15 mouse cellular contexts compared by ENCODE assay signal in genomic region chr13:101994779-101995178, GRCm38 (mm10).
DNase-seq lines count a peak whose midpoint lies in the region; ATAC-seq and TF ChIP-seq lines count a peak whose summit lies in the region.
"Had no signal": no experiment of that assay in that cellular context is flagged by ENCODE, and none has a peak within 500 bp of the region (broad histone marks: within the 10 kb centered on the region; RNA-seq: fewer than 3 reads in every experiment).

No protein-coding gene starts in this region.

- H3K79me2 ChIP-seq in heart, adult 2 months (replicated peaks; ENCODE audit: control insufficient read depth, insufficient read depth, low read length): no peaks in the 10 kb centered on the region

- no peak for TF ChIP-seq CTCF in heart, adult 2 months (IDR thresholded peaks at IDR 0.05)

- H3K4me1 ChIP-seq in heart, adult 2 months (ENCODE audit: control insufficient read depth, insufficient read depth, low read length): peaks cover 11% of the 10 kb centered on the region
- 0 out of 2 replicates have a peak, but pooled peaks cover 4% of the 10 kb centered on the region for H3K4me1 ChIP-seq in heart, embryonic 11.5 days (ENCODE audit: control insufficient read depth, insufficient read depth, low read length)
- H3K4me1 ChIP-seq in hindbrain, embryonic 14.5 days (replicated peaks; ENCODE audit: control insufficient read depth, insufficient read depth, low read length): no peaks in the 10 kb centered on the region
- H3K4me1 ChIP-seq: liver, embryonic 13.5 days; midbrain, embryonic 12.5 days had no signal

- peak overlapping the region; percentile 80 for H3K27ac ChIP-seq in heart, adult 2 months
- H3K27ac ChIP-seq in heart, embryonic 11.5 days (ENCODE audit: low read depth, low read length): no peak overlapping the region
- no peak overlapping the region for H3K27ac ChIP-seq in hindbrain, embryonic 14.5 days
- H3K27ac ChIP-seq: heart, embryonic 13.5 days; liver, embryonic 13.5 days; midbrain, embryonic 12.5 days; stomach, postnatal 0 days had no signal

- peak; percentile 95 for TF ChIP-seq EP300 in heart, adult 2 months (IDR thresholded peaks at IDR 0.05; ENCODE audit: insufficient read depth, low read depth, low read length)

- H3K9ac ChIP-seq in heart, adult 2 months (ENCODE audit: low read depth, low read length): no peak overlapping the region
- H3K9ac ChIP-seq in heart, embryonic 11.5 days (ENCODE audit: low read depth, low read length): no peak overlapping the region
- H3K9ac ChIP-seq in hindbrain, embryonic 14.5 days: no peak overlapping the region
- H3K9ac ChIP-seq: forebrain, postnatal 0 days; heart, embryonic 13.5 days; liver, embryonic 13.5 days; midbrain, embryonic 12.5 days had no signal

- no peak for ATAC-seq in heart, embryonic 11.5 days (replicated peaks; ENCODE audit: insufficient number of reproducible peaks, low FRiP score, low TSS enrichment)
- ATAC-seq in hindbrain, embryonic 14.5 days (ENCODE audit: low FRiP score): no peak
- ATAC-seq: forebrain, postnatal 0 days had no signal

- intact Hi-C loops in heart, adult 2 months (cut with DNase I): loop anchor here (5.0 kb wide), 4 partner anchors 43 to 328 kb away; partner anchors contain the start of gene Pik3r1

- no peak overlapping the region for H3K4me2 ChIP-seq in heart, embryonic 11.5 days
- no peak overlapping the region for H3K4me2 ChIP-seq in hindbrain, embryonic 14.5 days (replicated peaks)
- H3K4me2 ChIP-seq: heart, embryonic 13.5 days; liver, embryonic 13.5 days; midbrain, embryonic 12.5 days had no signal

- no peak overlapping the region for H3K4me3 ChIP-seq in heart, adult 2 months
- H3K4me3 ChIP-seq in heart, embryonic 11.5 days (ENCODE audit: low read depth, low read length): no peak overlapping the region
- H3K4me3 ChIP-seq in hindbrain, embryonic 14.5 days (replicated peaks; ENCODE audit: low read length): no peak overlapping the region
- H3K4me3 ChIP-seq: erythroblast, embryonic 14.5 days; heart, embryonic 13.5 days; liver, embryonic 13.5 days; midbrain, embryonic 12.5 days had no signal

- no peaks in the 10 kb centered on the region for H3K9me3 ChIP-seq in heart, embryonic 11.5 days (replicated peaks; ENCODE audit: control insufficient read depth, low read length)
- H3K9me3 ChIP-seq in hindbrain, embryonic 14.5 days (ENCODE audit: control insufficient read depth, low read length): no peaks in the 10 kb centered on the region
- H3K9me3 ChIP-seq: heart, embryonic 13.5 days; liver, embryonic 13.5 days; midbrain, embryonic 12.5 days had no signal

- no peaks in the 10 kb centered on the region for H3K36me3 ChIP-seq in heart, adult 2 months (ENCODE audit: control insufficient read depth, insufficient read depth, low read length)
- H3K36me3 ChIP-seq in heart, embryonic 11.5 days (ENCODE audit: control insufficient read depth, insufficient read depth, low read length): no peaks in the 10 kb centered on the region
- no peaks in the 10 kb centered on the region for H3K36me3 ChIP-seq in hindbrain, embryonic 14.5 days (replicated peaks; ENCODE audit: control insufficient read depth, insufficient read depth)
- H3K36me3 ChIP-seq: heart, embryonic 13.5 days; liver, embryonic 13.5 days; midbrain, embryonic 12.5 days had no signal

- peak; percentile 26; the same call in 1 of the 2 replicates for TF ChIP-seq POLR2A in heart, adult 2 months (IDR thresholded peaks at IDR 0.05; ENCODE audit: insufficient read depth, low read depth, low read length)

- no peaks in the 10 kb centered on the region for H3K27me3 ChIP-seq in heart, adult 2 months (ENCODE audit: control insufficient read depth, insufficient read depth, low read length)
- no peaks in the 10 kb centered on the region for H3K27me3 ChIP-seq in heart, embryonic 11.5 days (ENCODE audit: control insufficient read depth, insufficient read depth, low read length)
- H3K27me3 ChIP-seq in hindbrain, embryonic 14.5 days (ENCODE audit: control insufficient read depth, insufficient read depth, low read length): no peaks in the 10 kb centered on the region
- H3K27me3 ChIP-seq: heart, embryonic 13.5 days; liver, embryonic 13.5 days; midbrain, embryonic 12.5 days had no signal

- peak; percentile 58 to 77 for DNase-seq in heart, adult 2 months
- DNase-seq in gastrocnemius, adult 8-10 months (ENCODE audit: low spot score in 2 of 2): peak; percentile 20 to 41
- DNase-seq in heart, postnatal 4 days: peak; percentile 62
- DNase-seq in lung, postnatal 14 days: peak; percentile 64
- DNase-seq in embryo, embryonic 10 days (ENCODE audit: low spot score): no peak
- DNase-seq in hindbrain, embryonic 14.5 days (ENCODE audit: low spot score): no peak
- no peak for DNase-seq in ovary, postnatal 14 days (ENCODE audit: low spot score)
- DNase-seq: cerebellum, adult 11 months; forebrain, postnatal 0 days; liver, embryonic 13.5 days had no signal

- 29% methylated on average over 3 of the region's 3 CpGs for WGBS in heart, adult 2 months
- 43% methylated on average over 3 of the region's 3 CpGs for WGBS in heart, embryonic 11.5 days (ENCODE audit: insufficient replicate concordance)
- 65% methylated on average over 3 of the region's 3 CpGs for WGBS in hindbrain, embryonic 14.5 days

Comparison
In these comparisons a context has a peak if more than half of its experiments do, and no peak if none do; other contexts are left out.
1. DNase-seq: peak in heart, adult 2 months (2 of 2), gastrocnemius, adult 8-10 months (2 of 2), heart, postnatal 4 days (single experiment) and lung, postnatal 14 days (single experiment); none in embryo, embryonic 10 days (single experiment), hindbrain, embryonic 14.5 days (single experiment) and ovary, postnatal 14 days (single experiment).